Mouse (Mus musculus) hindbrain, embryonic 10.5 days (tissue): ENCODE results near the gene Oip5. TPM values are rescaled to one million over a fixed set of nuclear protein-coding genes. Genes with fewer than 3 reads are reported as not detected.

ENCODE experiments used
- DNase-seq: peaks from one replicate; pipeline ENCODE4 v3.0.0-alpha.2; 2017; ENCODE audit warnings: low spot score
- H3K27ac ChIP-seq: fragments of 300-500 bp; sonication (generic); 2 replicates; pipeline ENCODE4 v1.5.1; 2016; ENCODE audit warnings: mild to moderate bottlenecking, moderate library complexity
- H3K27me3 ChIP-seq: fragments of 300-500 bp; sonication (generic); 2 replicates; pipeline ENCODE4 v1.6.1; 2016; ENCODE audit warnings: mild to moderate bottlenecking; ENCODE audit not compliant: poor library complexity, insufficient read depth, severe bottlenecking
- H3K36me3 ChIP-seq: fragments of 300-500 bp; sonication (generic); 2 replicates; pipeline ENCODE4 v1.6.1; 2016; ENCODE audit warnings: mild to moderate bottlenecking, moderate library complexity
- H3K4me1 ChIP-seq: fragments of 300-500 bp; sonication (generic); replicated peaks from 2 replicates; pipeline ENCODE4 v1.6.1; 2016; ENCODE audit warnings: mild to moderate bottlenecking
- H3K4me3 ChIP-seq: fragments of 300-500 bp; sonication (generic); 2 replicates; pipeline ENCODE4 v1.5.1; 2016; ENCODE audit warnings: mild to moderate bottlenecking, moderate library complexity
- H3K9me3 ChIP-seq: fragments of 300-500 bp; sonication (generic); 2 replicates; pipeline ENCODE4 v1.6.1; 2016; ENCODE audit warnings: mild to moderate bottlenecking, moderate library complexity
- WGBS: fragments of 180-500 bp; shearing (Covaris S2); methylation state at CpG from one replicate; pipeline ENCODE4 v1.1.7; 2016; 5-methylcytosine and 5-hydroxymethylcytosine counted together
- polyA plus RNA-seq: library from polyadenylated mRNA; unstranded; fragments of >200 nt; fragmentation: Nextera tagmentation; extraction: Ambion mirVana; gene quantifications from 2 replicates; pipeline ENCODE4 v1.2.1, GENCODE M21; 2016

The Oip5 gene
- polyA plus RNA-seq, 1 experiment from 2014 or later = 36.8 TPM

DNA sequence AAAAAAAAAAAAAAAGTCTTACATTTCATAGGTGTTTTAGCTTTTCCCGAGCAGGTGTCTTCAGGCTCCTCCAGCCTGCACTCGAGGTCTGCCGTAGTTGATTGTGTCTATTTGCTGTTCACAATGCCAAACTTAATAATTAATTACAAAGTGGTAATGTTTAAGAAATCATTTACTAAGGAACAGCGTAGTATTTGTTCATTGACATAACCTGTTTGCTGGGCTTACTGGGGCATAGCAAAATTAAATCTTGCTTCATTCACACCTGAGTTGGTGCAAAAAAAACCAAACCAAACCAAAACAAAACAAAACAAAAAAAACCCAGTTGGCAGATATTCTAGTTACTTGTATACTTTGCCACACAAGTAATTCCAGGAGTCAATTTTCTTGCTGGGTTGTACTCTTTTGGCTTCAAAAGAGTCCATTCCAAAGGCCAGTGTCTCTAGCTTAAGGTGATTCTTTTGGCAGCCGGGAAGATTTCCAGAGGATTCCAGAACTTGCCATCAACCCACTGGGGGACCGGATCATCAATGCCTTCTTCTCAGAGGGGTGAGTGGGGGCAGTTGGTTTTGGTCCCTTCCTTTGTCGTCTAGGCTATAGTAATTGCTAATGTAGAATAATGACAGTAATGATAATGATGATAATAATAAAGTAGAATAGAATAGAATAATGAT lies 52.0 kb downstream of the Oip5 start:
- Histone ChIP-seq H3K27ac (no peak overlapping the region), H3K27me3 (no peaks in the 10 kb centered on the region), H3K4me1 (no peaks in the 10 kb centered on the region), H3K36me3 (peaks cover 25% of the 10 kb centered on the region), H3K4me3 (no peak overlapping the region), H3K9me3 (no peaks in the 10 kb centered on the region)
- no peak for DNase-seq
- 91% methylated on average over 7 of the region's 7 CpGs for WGBS

DNA sequence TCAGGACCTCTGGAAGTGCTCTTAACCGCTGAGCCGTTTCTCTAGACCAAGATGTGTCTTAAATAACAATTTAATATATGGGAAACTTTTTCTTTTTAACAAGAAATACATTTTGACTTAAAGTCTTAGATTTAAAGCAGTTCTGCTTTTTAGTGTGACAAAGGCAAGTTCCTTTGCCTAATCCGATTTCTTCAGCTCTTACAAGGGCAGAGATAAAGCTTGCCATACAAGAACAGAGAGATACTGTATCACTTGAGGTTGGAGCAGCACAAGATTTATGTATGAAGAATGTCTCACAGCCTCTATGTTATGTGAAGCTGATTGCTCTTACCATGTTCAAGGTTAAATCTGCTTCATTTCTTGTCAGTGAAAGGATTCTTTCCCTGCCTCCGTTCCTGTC lies 53.0 kb downstream of the Oip5 start:
- H3K4me3 ChIP-seq = no peak overlapping the region
- H3K27me3 ChIP-seq = no peaks in the 10 kb centered on the region
- no peak for DNase-seq
- H3K9me3 ChIP-seq = no peaks in the 10 kb centered on the region
- H3K27ac ChIP-seq = no peak overlapping the region
- 89% methylated on average over 4 of the region's 4 CpGs for WGBS
- no peaks in the 10 kb centered on the region for H3K4me1 ChIP-seq
- peaks cover 22% of the 10 kb centered on the region for H3K36me3 ChIP-seq

DNA sequence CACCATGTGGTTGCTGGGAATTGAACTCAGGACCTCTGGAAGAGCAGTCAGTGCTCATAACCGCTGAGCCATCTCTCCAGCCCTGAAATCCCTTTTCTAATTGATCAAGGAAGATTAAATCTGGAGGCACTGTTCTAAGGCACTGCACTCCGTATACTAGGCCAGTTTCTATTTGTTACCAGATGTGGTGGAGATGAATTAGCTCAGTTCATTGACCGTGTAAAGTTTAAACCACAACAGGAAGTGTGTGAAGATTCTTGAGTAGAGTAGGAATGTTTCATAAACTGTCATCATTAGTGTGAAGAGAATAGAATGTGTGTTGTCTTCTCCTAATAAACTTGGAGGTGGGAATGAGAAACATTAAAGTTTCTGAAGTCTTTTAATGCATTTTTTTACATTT lies 56.5 kb downstream of the Oip5 start:
- no peak overlapping the region for H3K4me3 ChIP-seq
- 92% methylated on average over 3 of the region's 3 CpGs for WGBS
- H3K4me1 ChIP-seq = 0 out of 2 replicates have a peak, but pooled peaks cover 3% of the 10 kb centered on the region
- H3K9me3 ChIP-seq = no peaks in the 10 kb centered on the region
- DNase-seq = no peak
- H3K27me3 ChIP-seq = no peaks in the 10 kb centered on the region
- H3K36me3 ChIP-seq = peaks cover 22% of the 10 kb centered on the region
- no peak overlapping the region for H3K27ac ChIP-seq

Other genes with a start within 250 kb of the Oip5 start
- 3.0 and 3.7 TPM in 2 replicates for gene Ino80, start 140.8 kb downstream of the Oip5 start, polyA plus RNA-seq
- 0.35 and 0.78 TPM in 2 replicates for gene Exd1, start 70.8 kb downstream of the Oip5 start, polyA plus RNA-seq
- 52.2 and 52.9 TPM in 2 replicates for gene Chp1, start 70.8 kb downstream of the Oip5 start, polyA plus RNA-seq
- 72.8 and 93.0 TPM in 2 replicates for gene Nusap1, start 171 bp downstream of the Oip5 start, polyA plus RNA-seq
- 39.7 and 43.2 TPM in 2 replicates for gene Ndufaf1, start 44.4 kb upstream of the Oip5 start, polyA plus RNA-seq
- 49.3 and 54.3 TPM in 2 replicates for gene Rtf1, start 56.6 kb upstream of the Oip5 start, polyA plus RNA-seq
- gene Itpka, start 123.9 kb upstream of the Oip5 start, polyA plus RNA-seq = 1.0 and 1.2 TPM in 2 replicates
- not detected in 2 replicates for gene Ltk, start 142.0 kb upstream of the Oip5 start, polyA plus RNA-seq
- 40.2 and 41.6 TPM in 2 replicates for gene Rpap1, start 169.1 kb upstream of the Oip5 start, polyA plus RNA-seq
- gene Tyro3, start 179.3 kb upstream of the Oip5 start, polyA plus RNA-seq = 21.5 and 23.5 TPM in 2 replicates